Mouse (Mus musculus) testis, postnatal 14 days (tissue): ENCODE measurements at regions not wholly inside any gene's neighbourhood (a gene's known extent, or its start where the extent isn't known, plus 50 kb on each side); places are given as distances from the start of the nearest gene placed in this dataset.

Experiments used
- DNase-seq: peaks from one replicate; pipeline ENCODE4 v3.0.0; 2021; ENCODE audit warnings: low spot score

- no peak for DNase-seq
These were observed 492.3 kb downstream of the Tmem132b start for GRCm38 (mm10) chr5:126023906-126024305.

- no peak for DNase-seq
These were observed 503.3 kb downstream of the Tmem132b start for GRCm38 (mm10) chr5:126034846-126035245.

- DNase-seq, result no peak
These were observed 505.1 kb downstream of the Tmem132b start for GRCm38 (mm10) chr5:126036686-126037085.

GRCm38 (mm10) chr5:126045761-126046160 lies 514.2 kb downstream of the Tmem132b start:
- peak; percentile 15 for DNase-seq

GRCm38 (mm10) chr5:126063644-126064043 lies 532.1 kb downstream of the Tmem132b start:
- DNase-seq, result no peak

DNA sequence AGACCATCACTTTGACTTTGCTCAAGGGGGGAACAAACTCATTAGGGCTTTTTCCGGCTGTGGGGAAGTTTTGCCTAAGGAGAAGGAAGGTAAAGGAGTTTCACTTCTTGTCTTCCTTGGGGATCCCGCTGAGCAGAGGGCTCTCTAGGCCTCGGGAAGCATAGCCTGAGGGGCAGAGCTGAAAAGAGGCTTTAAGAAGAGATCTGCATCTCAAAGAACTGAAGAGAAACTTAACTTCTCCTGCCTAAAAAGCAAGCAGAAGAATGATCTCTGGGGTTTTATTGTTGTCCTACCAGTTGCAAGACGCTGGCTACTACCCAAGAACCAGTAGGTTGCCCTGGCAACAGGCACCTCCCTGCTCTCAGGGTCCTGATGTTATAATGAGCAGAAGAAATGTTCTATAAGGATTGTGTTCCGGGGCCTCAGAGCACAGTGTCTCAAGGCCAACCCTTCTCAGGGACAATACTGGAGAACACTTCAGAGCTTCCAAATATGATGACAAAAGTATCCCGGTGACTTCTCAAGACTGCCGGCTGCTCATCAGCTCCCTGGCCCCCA lies 547.8 kb downstream of the Tmem132b start:
- no peak for DNase-seq

DNA sequence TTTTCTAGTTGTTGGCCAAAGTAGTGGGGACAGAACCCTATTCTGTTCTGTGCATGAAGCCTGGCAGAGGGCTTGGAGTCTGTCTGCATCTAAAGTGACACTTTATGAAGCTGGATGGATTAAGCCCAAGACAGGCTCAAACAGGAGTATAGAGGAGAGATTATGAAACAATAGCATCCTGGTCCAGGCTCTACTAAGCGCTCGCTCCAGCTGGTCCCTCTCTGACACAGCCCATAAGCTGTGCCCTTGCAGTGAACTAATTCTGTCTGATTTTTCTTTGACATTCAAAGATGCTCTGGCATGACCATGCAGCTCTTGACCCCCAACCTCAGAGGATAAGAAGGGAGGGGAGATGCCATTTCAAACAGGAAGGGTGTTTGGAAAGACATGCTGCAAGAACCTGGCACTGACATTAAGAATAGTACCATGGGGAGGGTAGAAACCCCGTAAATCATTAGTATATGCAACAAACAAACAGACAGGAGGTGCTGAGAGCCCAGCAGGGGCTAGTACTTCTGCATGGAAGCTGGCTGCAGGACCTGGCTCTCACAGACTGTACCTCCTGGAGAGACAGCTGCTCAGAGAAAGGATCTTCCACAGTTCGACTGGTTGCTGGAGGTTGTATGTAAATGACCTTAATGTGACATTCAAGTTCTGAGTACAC lies 556.8 kb downstream of the Tmem132b start:
- DNase-seq, result no peak

GRCm38 (mm10) chr5:126093196-126093595 lies 561.6 kb downstream of the Tmem132b start:
- DNase-seq, result peak; percentile 44

DNA sequence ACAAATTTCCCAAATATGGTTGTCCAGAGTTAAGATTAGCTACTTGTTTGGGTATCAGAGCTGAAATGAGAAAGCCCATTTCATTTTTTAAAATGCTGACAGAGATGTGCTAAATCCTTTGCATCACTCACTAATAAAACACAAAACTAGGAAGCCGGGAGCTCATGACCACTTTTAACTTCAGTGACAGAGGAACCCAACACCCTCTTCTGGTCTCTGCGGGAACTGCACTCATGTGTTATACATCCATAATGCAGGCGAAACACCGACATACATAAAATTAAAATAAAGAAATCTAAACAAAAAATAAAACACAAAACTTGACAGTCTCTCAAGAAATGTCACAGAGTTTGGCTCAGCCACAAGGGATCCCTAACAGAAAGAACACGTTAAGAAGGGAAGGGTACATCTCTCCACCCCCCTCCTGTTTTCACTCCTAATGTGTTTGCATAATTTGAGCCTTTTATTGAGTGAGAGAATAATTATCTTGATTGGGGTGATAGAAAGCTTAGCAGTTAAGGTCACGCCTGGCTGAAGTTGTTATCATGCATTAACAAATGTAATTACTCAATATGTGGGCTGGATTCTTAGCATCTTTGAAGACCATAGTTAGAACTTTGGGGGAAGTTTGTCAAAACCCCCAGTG lies 565.2 kb downstream of the Tmem132b start:
- no peak for DNase-seq

DNA sequence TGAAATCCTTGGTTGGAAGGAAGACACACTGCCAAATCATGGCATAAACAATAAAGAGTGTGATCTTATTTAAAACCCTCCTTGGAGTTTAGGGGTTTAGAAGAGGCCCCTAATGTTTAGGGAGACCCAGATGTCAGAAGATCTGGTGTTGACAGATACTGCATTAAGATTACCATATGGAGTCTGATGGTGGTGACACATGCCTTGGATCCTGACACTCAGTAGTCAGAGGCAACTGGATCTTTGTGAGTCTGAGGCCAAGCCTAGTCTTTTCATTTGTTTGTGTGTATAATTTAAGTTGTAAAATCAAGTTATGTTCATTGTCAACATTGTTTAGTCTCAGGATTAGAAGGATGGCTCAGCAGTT lies 565.7 kb downstream of the Tmem132b start:
- DNase-seq, result no peak

DNA sequence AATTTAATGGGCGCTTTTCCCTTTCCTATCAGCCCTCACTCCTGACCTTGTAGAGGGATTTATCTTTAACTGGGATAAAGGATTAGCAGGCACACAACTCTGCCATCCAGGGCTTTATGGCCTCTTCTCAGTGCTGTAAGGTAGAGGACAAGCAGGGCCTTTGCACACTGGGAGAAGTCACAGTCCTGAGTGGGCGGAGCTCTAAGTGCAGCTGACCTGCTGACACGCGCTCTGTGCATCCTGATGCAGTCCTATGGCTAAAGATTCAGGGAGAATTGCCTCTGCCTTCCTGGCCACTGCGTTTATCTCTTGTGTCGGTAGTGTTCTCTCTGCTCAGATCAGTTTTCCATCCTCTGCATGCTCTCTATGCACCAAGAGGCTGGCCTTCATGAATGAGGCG lies 566.9 kb downstream of the Tmem132b start:
- no peak for DNase-seq

DNA sequence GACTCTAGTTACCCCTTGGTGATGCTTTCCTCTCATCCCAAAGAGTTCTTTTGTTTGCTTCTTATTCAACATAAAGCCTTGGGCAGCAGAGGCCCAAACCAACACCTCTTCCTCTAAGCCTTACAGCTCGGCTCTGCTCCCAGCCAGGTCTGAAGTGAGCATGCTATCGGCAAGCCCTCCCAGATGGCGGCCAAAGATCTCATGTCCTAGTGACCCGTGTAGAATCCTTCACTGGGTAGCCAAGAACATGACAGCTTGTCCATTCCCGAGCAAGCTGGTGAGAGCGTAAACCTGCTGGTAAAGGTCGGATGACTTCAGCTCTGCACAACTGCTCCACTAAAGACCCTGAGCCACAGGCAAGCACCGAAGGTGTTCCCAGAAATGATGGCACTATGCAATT lies 568.4 kb downstream of the Tmem132b start:
- DNase-seq, result no peak

- no peak for DNase-seq
These were observed 572.9 kb downstream of the Tmem132b start for GRCm38 (mm10) chr5:126104464-126104863.

GRCm38 (mm10) chr5:126104883-126105282 lies 573.3 kb downstream of the Tmem132b start:
- DNase-seq, result no peak

GRCm38 (mm10) chr5:126105446-126105845 lies 573.9 kb downstream of the Tmem132b start:
- no peak for DNase-seq

DNA sequence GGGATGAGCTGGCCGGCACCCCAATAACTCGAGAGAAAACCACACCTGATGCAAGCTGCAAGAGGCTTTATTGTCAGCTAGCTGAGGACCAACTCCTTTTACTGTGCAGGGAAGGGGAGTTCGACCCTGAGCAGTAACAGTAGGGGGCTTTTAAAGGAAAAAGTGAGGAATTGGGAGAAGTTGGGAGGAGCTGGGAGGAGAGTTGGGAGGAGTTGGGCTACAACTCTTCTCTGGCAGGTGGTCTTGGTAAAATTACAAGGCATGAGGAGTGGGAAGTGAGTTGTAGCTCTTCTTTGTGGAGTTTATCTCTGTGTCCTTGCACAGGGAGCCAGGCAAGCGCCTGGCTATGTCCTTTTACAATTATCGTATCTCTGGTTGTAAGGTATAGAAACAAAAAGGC lies 575.4 kb downstream of the Tmem132b start:
- DNase-seq, result no peak

DNA sequence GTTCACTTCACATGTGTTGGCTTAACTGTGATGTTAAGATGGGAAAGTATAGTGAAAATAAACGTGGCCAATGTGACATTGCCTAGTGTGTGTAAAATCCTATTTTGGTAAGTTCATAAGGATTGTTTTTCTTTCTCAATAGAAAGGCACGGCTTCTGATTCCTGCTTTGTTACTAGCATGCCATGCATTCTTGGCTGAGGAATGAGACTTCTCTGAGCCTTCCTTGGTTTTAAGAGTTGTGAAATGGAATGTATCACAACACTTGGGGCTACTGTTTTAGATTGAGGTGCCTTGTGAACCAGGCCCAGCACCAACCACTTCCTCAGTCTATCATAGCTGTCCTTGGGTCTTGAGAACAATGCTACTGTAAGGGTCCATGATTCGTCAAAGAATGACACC lies 577.3 kb downstream of the Tmem132b start:
- DNase-seq, result no peak

GRCm38 (mm10) chr5:126117291-126117690 lies 585.7 kb downstream of the Tmem132b start:
- no peak for DNase-seq

DNA sequence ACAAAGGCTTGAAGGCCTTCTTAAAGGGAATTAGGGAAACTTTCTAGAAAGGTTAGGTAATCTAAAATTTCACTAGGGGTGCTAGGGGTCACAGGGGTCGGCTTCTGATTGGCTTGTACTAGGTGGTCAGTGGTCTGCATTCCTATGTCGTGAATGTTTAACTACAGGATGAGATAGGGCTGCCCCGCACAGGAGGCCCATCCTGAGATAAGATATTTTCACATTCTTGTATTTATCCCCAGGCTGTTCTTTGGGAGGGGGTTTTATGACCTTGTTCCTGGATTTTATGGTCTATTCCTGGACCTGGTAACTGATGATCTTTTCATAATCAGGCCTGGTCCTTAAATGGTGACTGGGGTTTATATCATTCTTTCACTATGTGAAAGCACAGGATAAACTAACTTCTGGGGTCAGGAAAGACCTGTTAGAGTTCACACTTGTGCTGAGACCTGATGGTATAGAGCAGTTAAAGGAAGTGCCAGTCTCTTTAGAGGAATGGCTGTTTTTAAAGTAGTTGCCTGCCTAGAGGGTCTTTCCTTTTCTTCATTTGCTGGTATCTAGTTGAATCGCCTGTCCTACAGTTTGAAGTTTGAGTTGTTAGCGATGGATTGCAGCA lies 586.4 kb downstream of the Tmem132b start:
- DNase-seq, result no peak

- no peak for DNase-seq
These were observed 587.2 kb downstream of the Tmem132b start for GRCm38 (mm10) chr5:126118731-126119130.

- DNase-seq, result no peak
These were observed 591.6 kb downstream of the Tmem132b start for GRCm38 (mm10) chr5:126123216-126123615.

- no peak for DNase-seq
These were observed 595.9 kb downstream of the Tmem132b start for GRCm38 (mm10) chr5:126127486-126127885.

- DNase-seq, result no peak
These were observed 617.3 kb downstream of the Tmem132b start for GRCm38 (mm10) chr5:126148908-126149307.
